Mouse (Mus musculus) CD8-positive naive resting alpha-beta T cell, adult 57 days (primary cell): Measurements from ENCODE around the gene Il7r. TPM values are rescaled to one million over a fixed set of nuclear protein-coding genes. Genes with fewer than 3 reads are reported as not detected.

Experiments used
- total RNA-seq: library from RNA; stranded (reverse); gene quantifications from one replicate; pipeline ENCODE4 v1.2.4, GENCODE M21; 2023

Il7r gene
- total RNA-seq: 282 TPM

GRCm38 (mm10) chr15:9530076-9530475, at the start of gene Il7r:
Gene Il7r (minus strand): TSS chr15:9530176.

Other genes with a start within 250 kb of the Il7r start
- gene Ugt3a2, start 194.6 kb downstream of the Il7r start, total RNA-seq: not detected
- gene Capsl, start 94.1 kb downstream of the Il7r start, total RNA-seq: not detected
- gene Spef2, start 218.7 kb upstream of the Il7r start, total RNA-seq: 1.3 TPM